Mouse (Mus musculus): ENCODE measurements around the gene Opn3.

DNA sequence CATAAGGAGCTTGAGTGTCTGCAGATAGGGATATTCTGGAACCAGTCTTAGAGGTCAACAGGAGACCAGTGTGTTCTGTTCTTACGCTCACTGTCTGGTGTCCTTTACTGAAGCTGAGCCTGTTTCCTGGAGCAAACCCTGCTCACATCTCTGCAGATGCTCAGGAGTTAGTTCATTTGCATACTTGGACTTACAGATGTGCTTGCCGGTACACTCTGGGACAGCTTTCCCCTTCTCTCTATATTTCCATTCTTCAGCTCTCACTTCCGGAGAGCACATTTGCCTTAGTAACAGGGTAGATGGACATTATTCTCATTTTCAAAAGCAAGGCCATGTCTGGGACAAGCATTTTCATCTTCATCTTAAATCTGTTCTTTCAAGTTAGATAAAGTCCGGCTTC is 44.0 kb downstream of the Opn3 start:
- TF ChIP-seq HCFC1 (IDR thresholded peaks at IDR 0.05; ENCODE audit: borderline replicate concordance, insufficient read depth, low read length) (no peak), MAFK (IDR thresholded peaks at IDR 0.05; ENCODE audit: insufficient read depth, low read depth, low read length) (no peak), ZC3H11A (IDR thresholded peaks at IDR 0.05; ENCODE audit: borderline replicate concordance, low read depth, low read length) (no peak), ZNF384 (IDR thresholded peaks at IDR 0.05; ENCODE audit: low read depth, low read length) (no peak), CHD2 (IDR thresholded peaks at IDR 0.05; ENCODE audit: low read depth, low read length) (no peak)
